25 mouse cellular contexts compared by ENCODE assay signal in genomic region chr3:103623893-103624470, GRCm38 (mm10). TPM values are rescaled to one million over a fixed set of nuclear protein-coding genes. Genes with fewer than 3 reads are reported as not detected.
A peak's percentile ranks its signal among the peaks of the same experiment; 100 is the strongest.
DNase-seq lines count a peak whose midpoint lies in the region; ATAC-seq and TF ChIP-seq lines count a peak whose summit lies in the region.
"Had no signal": no experiment of that assay in that cellular context is flagged by ENCODE, and none has a peak within 500 bp of the region (broad histone marks: within the 10 kb centered on the region; RNA-seq: fewer than 3 reads in every experiment).

No protein-coding gene starts in this region.

- peaks cover 8% of the 10 kb centered on the region; the same call in 1 of the 2 replicates for H3K4me1 ChIP-seq in hindbrain, postnatal 0 days (ENCODE audit: insufficient read depth, low read length)
- peaks cover 11% of the 10 kb centered on the region for H3K4me1 ChIP-seq in hindbrain, embryonic 13.5 days (replicated peaks)
- peaks cover 17% of the 10 kb centered on the region for H3K4me1 ChIP-seq in cerebellum, adult 2 months (ENCODE audit: control insufficient read depth, insufficient read depth, low read length)
- H3K4me1 ChIP-seq: limb, embryonic 15.5 days; midbrain, embryonic 10.5 days had no signal

- no peak overlapping the region for H3K27ac ChIP-seq in hindbrain, postnatal 0 days
- H3K27ac ChIP-seq in hindbrain, embryonic 13.5 days: no peak overlapping the region
- no peak overlapping the region; the same call in 1 of the 2 replicates for H3K27ac ChIP-seq in cerebellum, adult 2 months (ENCODE audit: insufficient read depth, low read length)
- H3K27ac ChIP-seq: hindbrain, embryonic 12.5 days; limb, embryonic 15.5 days; liver, embryonic 14.5 days; macrophage; midbrain, embryonic 10.5 days; neural tube, embryonic 13.5 days had no signal

- no peak for TF ChIP-seq CTCF in hindbrain, postnatal 0 days (IDR thresholded peaks at IDR 0.05; ENCODE audit: low read depth)
- no peak for TF ChIP-seq CTCF in cerebellum, adult 2 months (IDR thresholded peaks at IDR 0.05; ENCODE audit: borderline replicate concordance, insufficient read depth, low read depth, low read length)

- TF ChIP-seq POLR2A in cerebellum, adult 2 months (IDR thresholded peaks at IDR 0.05; ENCODE audit: borderline replicate concordance, insufficient read depth, low read length): no peak

- H3K9ac ChIP-seq in hindbrain, postnatal 0 days (replicated peaks; ENCODE audit: low read length): no peak overlapping the region
- no peak overlapping the region for H3K9ac ChIP-seq in hindbrain, embryonic 13.5 days
- H3K9ac ChIP-seq: hindbrain, embryonic 12.5 days; limb, embryonic 15.5 days; liver, embryonic 14.5 days; lung, embryonic 15.5 days; neural tube, embryonic 13.5 days had no signal

- 62% methylated on average over 10 of the region's 10 CpGs for WGBS in hindbrain, postnatal 0 days
- 88% methylated on average over 10 of the region's 10 CpGs for WGBS in hindbrain, embryonic 13.5 days
- 13% methylated on average over 10 of the region's 10 CpGs for WGBS in cerebellum, adult 2 months

- no peak overlapping the region for H3K4me2 ChIP-seq in hindbrain, postnatal 0 days (ENCODE audit: low read depth, low read length)
- no peak overlapping the region for H3K4me2 ChIP-seq in hindbrain, embryonic 13.5 days
- H3K4me2 ChIP-seq: hindbrain, embryonic 12.5 days; limb, embryonic 15.5 days; lung, embryonic 15.5 days; neural tube, embryonic 13.5 days had no signal

- no peak for ATAC-seq in hindbrain, postnatal 0 days
- ATAC-seq in hindbrain, embryonic 13.5 days (ENCODE audit: low FRiP score): no peak
- ATAC-seq in common myeloid progenitor, adult 5-6 weeks (replicated peaks; ENCODE audit: low read depth, poor library complexity, severe bottlenecking): 0 out of 2 replicates have a peak, but pooled peaks have one; percentile 8
- ATAC-seq: inflammation-experienced regulatory T-cells, adult 6 months had no signal

- peak; percentile 6 for DNase-seq in adrenal gland, postnatal 10 days
- DNase-seq in adrenal gland, postnatal 4 days (ENCODE audit: low spot score in 2 of 2): no peak
- DNase-seq in hindbrain, postnatal 0 days (ENCODE audit: low spot score): peak; percentile 60
- peak; percentile 39 to 53 for DNase-seq in cerebellum, adult 2 months
- DNase-seq in embryo, embryonic 11 days: no peak
- no peak for DNase-seq in gastrocnemius, adult 8-10 months (ENCODE audit: low spot score in 2 of 2)
- DNase-seq: gastrocnemius, postnatal 25 days; kidney, adult 18-20 months; layer of hippocampus, adult 9-11 months had no signal

- no peak overlapping the region for H3K4me3 ChIP-seq in hindbrain, postnatal 0 days (ENCODE audit: low read length)
- no peak overlapping the region for H3K4me3 ChIP-seq in hindbrain, embryonic 13.5 days
- no peak overlapping the region for H3K4me3 ChIP-seq in cerebellum, adult 2 months (replicated peaks; ENCODE audit: insufficient read depth, low read depth, low read length)
- H3K4me3 ChIP-seq: hindbrain, embryonic 12.5 days; limb, embryonic 15.5 days; lung, embryonic 15.5 days; midbrain, embryonic 10.5 days; neural tube, embryonic 13.5 days had no signal

- no peaks in the 10 kb centered on the region for H3K9me3 ChIP-seq in hindbrain, postnatal 0 days (ENCODE audit: low read length)
- H3K9me3 ChIP-seq in hindbrain, embryonic 13.5 days: no peaks in the 10 kb centered on the region
- H3K9me3 ChIP-seq: hindbrain, embryonic 12.5 days; limb, embryonic 15.5 days; lung, embryonic 15.5 days; midbrain, embryonic 10.5 days; neural tube, embryonic 13.5 days had no signal

- H3K36me3 ChIP-seq in hindbrain, postnatal 0 days (ENCODE audit: insufficient read depth, low read length): no peaks in the 10 kb centered on the region
- peaks cover 8% of the 10 kb centered on the region; the same call in 1 of the 2 replicates for H3K36me3 ChIP-seq in hindbrain, embryonic 13.5 days
- H3K36me3 ChIP-seq: hindbrain, embryonic 12.5 days; limb, embryonic 15.5 days; lung, embryonic 15.5 days; midbrain, embryonic 10.5 days; neural tube, embryonic 13.5 days had no signal

- H3K27me3 ChIP-seq in hindbrain, postnatal 0 days (ENCODE audit: insufficient read depth, low read length): no peaks in the 10 kb centered on the region
- no peaks in the 10 kb centered on the region for H3K27me3 ChIP-seq in hindbrain, embryonic 13.5 days
- no peaks in the 10 kb centered on the region for H3K27me3 ChIP-seq in cerebellum, adult 2 months (ENCODE audit: control insufficient read depth, insufficient read depth, low read length)
- H3K27me3 ChIP-seq: hindbrain, embryonic 12.5 days; limb, embryonic 15.5 days; lung, embryonic 15.5 days; neural tube, embryonic 13.5 days had no signal

RNA-seq across cellular contexts. Expression of gene Atg4a-ps, which starts 21.9 kb away (rescaled TPM):
- 1 to 10 TPM in 1 of 2 experiments, under 1 TPM in 1; 0.39 to 2.0 TPM for total RNA-seq in adrenal gland, postnatal 10 days (2021)
- total RNA-seq in adrenal gland, postnatal 4 days (2021): 1 to 10 TPM in 1 of 2 experiments, under 1 TPM in 1; 0.17 to 2.9 TPM
- total RNA-seq in hindbrain, postnatal 0 days (2014; rRNA removed): 0.16 TPM in 1 of 2 replicates, not detected in the other
- 0.10 and 0.26 TPM in 2 replicates for polyA plus RNA-seq in hindbrain, postnatal 0 days (2015; fragmentation: Nextera tagmentation; extraction: Ambion mirVana)
- polyA plus RNA-seq in hindbrain, embryonic 13.5 days (2015; fragmentation: Nextera tagmentation; extraction: Ambion mirVana): 0.26 and 0.38 TPM in 2 replicates
- polyA plus RNA-seq in cerebellum, adult 2 months (2012; rRNA removed): 0.07 and 0.08 TPM in 2 replicates
- total RNA-seq in common myeloid progenitor, adult 5-6 weeks (2017): 0.73 and 1.1 TPM in 2 replicates
- total RNA-seq in gastrocnemius, adult 8-10 months (2022): 1 to 10 TPM in 2 of 4 experiments, under 1 TPM in 1, not detected in 1; 0.27 to 4.7 (median 3.8) TPM
- polyA plus RNA-seq: heart, embryonic 14.5 days; hindbrain, embryonic 12.5 days; spleen, adult 2 months; testis, adult 2 months had no signal

RNA-seq across cellular contexts. Expression of gene Syt6, which starts 49.0 kb away (rescaled TPM):
- under 1 TPM in 1 of 2 experiments, not detected in 1; 0.12 TPM for total RNA-seq in adrenal gland, postnatal 10 days (2021)
- total RNA-seq in adrenal gland, postnatal 4 days (2021): under 1 TPM; 0.20 to 0.56 TPM
- total RNA-seq in hindbrain, postnatal 0 days (2014; rRNA removed): 32.6 and 43.6 TPM in 2 replicates
- polyA plus RNA-seq in hindbrain, postnatal 0 days (2015; fragmentation: Nextera tagmentation; extraction: Ambion mirVana): 9.1 and 10.1 TPM in 2 replicates
- polyA plus RNA-seq in hindbrain, embryonic 13.5 days (2015; fragmentation: Nextera tagmentation; extraction: Ambion mirVana): 11.3 and 11.8 TPM in 2 replicates
- 11.7 and 12.3 TPM in 2 replicates for polyA plus RNA-seq in cerebellum, adult 2 months (2012; rRNA removed)
- total RNA-seq in common myeloid progenitor, adult 5-6 weeks (2017): not detected in 2 replicates
- total RNA-seq in gastrocnemius, adult 8-10 months (2022): not detected
- total RNA-seq: adrenal gland, postnatal 36 days; gastrocnemius, postnatal 25 days; heart, adult 8-10 months; heart, postnatal 25 days had no signal
- polyA plus RNA-seq: inflammation-experienced regulatory T-cells, adult 6 months; macrophage had no signal

Comparison
In these comparisons a context has a peak if more than half of its experiments do, and no peak if none do; other contexts are left out.
1. DNase-seq: peak in adrenal gland, postnatal 10 days (single experiment), hindbrain, postnatal 0 days (single experiment) and cerebellum, adult 2 months (2 of 2); none in adrenal gland, postnatal 4 days (0 of 2), embryo, embryonic 11 days (single experiment) and gastrocnemius, adult 8-10 months (0 of 2).
2. RNA of gene Syt6, which starts 49.0 kb away (total RNA-seq): 32.6 to 43.6 TPM in hindbrain, postnatal 0 days; 0.20 to 0.56 TPM in adrenal gland, postnatal 4 days, 0.12 TPM in adrenal gland, postnatal 10 days, not detected in common myeloid progenitor, adult 5-6 weeks and not detected in gastrocnemius, adult 8-10 months; every median in the first group is over 10 times any median in the second.